Mouse (Mus musculus): ENCODE data around the gene Gata5. TPM values are rescaled to one million over a fixed set of nuclear protein-coding genes. Genes with fewer than 3 reads are reported as not detected.
A peak's percentile ranks its signal among the peaks of the same experiment; 100 is the strongest.

Gata5 gene
- polyA plus RNA-seq, 1 experiment from 2014 or later = 0.05 TPM

GRCm38 (mm10) chr2:180279321-180279720 lies 55.2 kb downstream of the Gata5 start:
- Histone ChIP-seq H3K4me1 (replicated peaks) (peaks cover 3% of the 10 kb centered on the region; the same call in 1 of the 2 replicates), H3K36me3 (no peaks in the 10 kb centered on the region), H3K27ac (no peak overlapping the region), H3K27me3 (peaks cover 26% of the 10 kb centered on the region), H3K9ac (no peak overlapping the region), H3K4me3 (no peak overlapping the region), H3K4me2 (no peak overlapping the region), H3K9me3 (no peaks in the 10 kb centered on the region)
- 84% methylated on average over 8 of the region's 8 CpGs for WGBS
- ATAC-seq (ENCODE audit: low FRiP score) = no peak

GRCm38 (mm10) chr2:180277773-180278320 lies 56.7 kb downstream of the Gata5 start:
- no peaks in the 10 kb centered on the region for H3K36me3 ChIP-seq
- ATAC-seq (ENCODE audit: low FRiP score) = no peak
- H3K9ac ChIP-seq = no peak overlapping the region
- 69% methylated on average over 8 of the region's 8 CpGs for WGBS
- peaks cover 6% of the 10 kb centered on the region for H3K4me1 ChIP-seq (replicated peaks)
- no peaks in the 10 kb centered on the region for H3K9me3 ChIP-seq
- no peak overlapping the region for H3K4me3 ChIP-seq
- H3K27me3 ChIP-seq = peaks cover 22% of the 10 kb centered on the region
- no peak overlapping the region for H3K27ac ChIP-seq
- H3K4me2 ChIP-seq = no peak overlapping the region

- ATAC-seq (ENCODE audit: low FRiP score) = no peak
- Histone ChIP-seq H3K4me2 (no peak overlapping the region), H3K9ac (0 out of 2 replicates have a peak overlapping the region, but pooled peaks have one; percentile 24), H3K4me3 (no peak overlapping the region), H3K27ac (no peak overlapping the region), H3K36me3 (no peaks in the 10 kb centered on the region), H3K27me3 (peaks cover 21% of the 10 kb centered on the region), H3K9me3 (no peaks in the 10 kb centered on the region), H3K4me1 (replicated peaks) (peaks cover 16% of the 10 kb centered on the region)
- 78% methylated on average over 8 of the region's 8 CpGs for WGBS
Measured at GRCm38 (mm10) chr2:180276851-180277259, 57.6 kb downstream of the Gata5 start.

- Histone ChIP-seq H3K4me1 (replicated peaks) (peaks cover 21% of the 10 kb centered on the region), H3K27me3 (peaks cover 21% of the 10 kb centered on the region), H3K4me2 (no peak overlapping the region), H3K9me3 (no peaks in the 10 kb centered on the region), H3K9ac (no peak overlapping the region), H3K4me3 (no peak overlapping the region), H3K36me3 (0 out of 2 replicates have a peak, but pooled peaks cover under 1% of the 10 kb centered on the region), H3K27ac (no peak overlapping the region)
- no peak for ATAC-seq (ENCODE audit: low FRiP score)
- WGBS = 68% methylated on average over 4 of the region's 4 CpGs
Measured at GRCm38 (mm10) chr2:180276385-180276784, 58.1 kb downstream of the Gata5 start.

GRCm38 (mm10) chr2:180275836-180276235 lies 58.7 kb downstream of the Gata5 start:
- peaks cover 21% of the 10 kb centered on the region for H3K27me3 ChIP-seq
- WGBS = under 1% methylated on average over 8 of the region's 8 CpGs

More at GRCm38 (mm10) chr2:180275836-180276235, 58.7 kb downstream of the Gata5 start:
- Histone ChIP-seq H3K36me3 (0 out of 2 replicates have a peak, but pooled peaks cover 6% of the 10 kb centered on the region), H3K4me1 (replicated peaks) (peaks cover 26% of the 10 kb centered on the region), H3K9me3 (no peaks in the 10 kb centered on the region), H3K27ac (no peak overlapping the region), H3K4me2 (peak overlapping the region; percentile 19; the same call in 1 of the 2 replicates), H3K9ac (no peak overlapping the region), H3K4me3 (no peak overlapping the region)
- ATAC-seq (ENCODE audit: low FRiP score) = no peak

Other genes with a start within 250 kb of the Gata5 start
- 3.1 TPM in 2 replicates for gene Hrh3, start 230.2 kb downstream of the Gata5 start, polyA plus RNA-seq (2015; fragmentation: Nextera tagmentation; extraction: Ambion mirVana)
- gene Osbpl2, start 215.4 kb downstream of the Gata5 start, polyA plus RNA-seq (2015; fragmentation: Nextera tagmentation; extraction: Ambion mirVana) = 58.2 and 60.8 TPM in 2 replicates
- gene Adrm1, start 163.2 kb downstream of the Gata5 start, polyA plus RNA-seq (2015; fragmentation: Nextera tagmentation; extraction: Ambion mirVana) = 208 and 213 TPM in 2 replicates
- gene Lama5, start 108.8 kb downstream of the Gata5 start, polyA plus RNA-seq (2015; fragmentation: Nextera tagmentation; extraction: Ambion mirVana) = 1.9 and 2.1 TPM in 2 replicates
- 444 and 445 TPM in 2 replicates for gene Rps21, start 77.3 kb downstream of the Gata5 start, polyA plus RNA-seq (2015; fragmentation: Nextera tagmentation; extraction: Ambion mirVana)
- 19.8 and 20.8 TPM in 2 replicates for gene Cables2, start 61.2 kb downstream of the Gata5 start, polyA plus RNA-seq (2015; fragmentation: Nextera tagmentation; extraction: Ambion mirVana)
- gene Rbbp8nl, start 44.8 kb downstream of the Gata5 start, polyA plus RNA-seq (2015; fragmentation: Nextera tagmentation; extraction: Ambion mirVana) = not detected in 2 replicates
- gene Slco4a1, start 121.5 kb upstream of the Gata5 start, polyA plus RNA-seq (2015; fragmentation: Nextera tagmentation; extraction: Ambion mirVana) = 1.9 and 2.2 TPM in 2 replicates
- gene Ntsr1, start 165.3 kb upstream of the Gata5 start, polyA plus RNA-seq (2015; fragmentation: Nextera tagmentation; extraction: Ambion mirVana) = 0.82 and 1.2 TPM in 2 replicates
- 42.2 and 44.8 TPM in 2 replicates for gene Mrgbp, start 246.6 kb upstream of the Gata5 start, polyA plus RNA-seq (2015; fragmentation: Nextera tagmentation; extraction: Ambion mirVana)

All from hindbrain, embryonic 13.5 days (tissue).